In genomic region chr2:15038705-15039104, GRCm38 (mm10) we compare ENCODE assay signal across 14 mouse cellular contexts. TPM values are rescaled to one million over a fixed set of nuclear protein-coding genes. Genes with fewer than 3 reads are reported as not detected.
DNase-seq lines count a peak whose midpoint lies in the region; ATAC-seq and TF ChIP-seq lines count a peak whose summit lies in the region.
"Had no signal": no experiment of that assay in that cellular context is flagged by ENCODE, and none has a peak within 500 bp of the region (broad histone marks: within the 10 kb centered on the region; RNA-seq: fewer than 3 reads in every experiment).

No protein-coding gene starts in this region.

- H3K9me3 ChIP-seq in heart, embryonic 10.5 days, result no peaks in the 10 kb centered on the region
- H3K9me3 ChIP-seq in heart, postnatal 0 days (replicated peaks; ENCODE audit: control insufficient read depth, low read length), result no peaks in the 10 kb centered on the region
- no peaks in the 10 kb centered on the region for H3K9me3 ChIP-seq in kidney, postnatal 0 days (replicated peaks; ENCODE audit: low read length)
- H3K9me3 ChIP-seq: G1E; liver, embryonic 15.5 days had no signal

- H3K4me3 ChIP-seq in heart, embryonic 10.5 days, result no peak overlapping the region
- H3K4me3 ChIP-seq in heart, postnatal 0 days (ENCODE audit: low read depth, low read length), result no peak overlapping the region
- no peak overlapping the region for H3K4me3 ChIP-seq in kidney, postnatal 0 days (replicated peaks; ENCODE audit: low read depth, low read length)
- H3K4me3 ChIP-seq: liver, embryonic 15.5 days had no signal

- intact Hi-C loops in left cerebral cortex, postnatal 4 days (cut with DNase I), result no loop called here

- DNase-seq in heart, adult 11 months, result peak; percentile 97
- no peak for DNase-seq in heart, embryonic 10.5 days (ENCODE audit: low spot score)
- peak; percentile 23 for DNase-seq in heart, postnatal 0 days (ENCODE audit: low spot score)
- peak; percentile 31 for DNase-seq in kidney, postnatal 0 days (ENCODE audit: low spot score)
- peak; percentile 78 for DNase-seq in lung, postnatal 10 days
- DNase-seq in neural tube, embryonic 10.5 days (ENCODE audit: extremely low spot score, low spot score), result no peak
- no peak for DNase-seq in left cerebral cortex, postnatal 4 days
- DNase-seq in ovary, postnatal 14 days (ENCODE audit: low spot score), result no peak
- DNase-seq: cerebellum, adult 18-20 months; thymus, adult 18-20 months had no signal

- peaks cover 5% of the 10 kb centered on the region; the same call in 1 of the 2 replicates for H3K36me3 ChIP-seq in heart, embryonic 10.5 days
- peaks cover 4% of the 10 kb centered on the region; the same call in 1 of the 2 replicates for H3K36me3 ChIP-seq in heart, postnatal 0 days (replicated peaks; ENCODE audit: control insufficient read depth, insufficient read depth, low read length)
- no peaks in the 10 kb centered on the region for H3K36me3 ChIP-seq in kidney, postnatal 0 days (ENCODE audit: insufficient read depth, low read length)
- H3K36me3 ChIP-seq: liver, embryonic 15.5 days had no signal

- TF ChIP-seq CTCF in heart, postnatal 0 days (IDR thresholded peaks at IDR 0.05; ENCODE audit: low read depth), result no peak
- TF ChIP-seq CTCF in kidney, postnatal 0 days (IDR thresholded peaks at IDR 0.05; ENCODE audit: low read depth), result no peak

- no peak overlapping the region for H3K9ac ChIP-seq in heart, postnatal 0 days (replicated peaks; ENCODE audit: low read depth, low read length)
- H3K9ac ChIP-seq in kidney, postnatal 0 days (ENCODE audit: low read depth, low read length), result no peak overlapping the region
- H3K9ac ChIP-seq: liver, embryonic 15.5 days had no signal

- no peak for TF ChIP-seq EP300 in heart, postnatal 0 days (IDR thresholded peaks at IDR 0.05; ENCODE audit: low read depth)

- 88% methylated on average over 6 of the region's 6 CpGs for WGBS in heart, embryonic 10.5 days
- 63% methylated on average over 6 of the region's 6 CpGs for WGBS in heart, postnatal 0 days
- WGBS in kidney, postnatal 0 days, result 79% methylated on average over 6 of the region's 6 CpGs

- ATAC-seq in heart, postnatal 0 days (ENCODE audit: insufficient read depth, low read depth), result no peak
- no peak for ATAC-seq in kidney, postnatal 0 days (replicated peaks; ENCODE audit: low FRiP score, low read depth)
- ATAC-seq: forebrain, embryonic 14.5 days; inflammation-experienced regulatory T-cells, adult 6 months had no signal

- H3K4me1 ChIP-seq in heart, embryonic 10.5 days, result no peaks in the 10 kb centered on the region
- H3K4me1 ChIP-seq in heart, postnatal 0 days (ENCODE audit: control insufficient read depth, insufficient read depth), result no peaks in the 10 kb centered on the region
- no peaks in the 10 kb centered on the region for H3K4me1 ChIP-seq in kidney, postnatal 0 days (replicated peaks; ENCODE audit: insufficient read depth, low read length)
- H3K4me1 ChIP-seq: liver, embryonic 15.5 days had no signal

- no peaks in the 10 kb centered on the region for H3K27me3 ChIP-seq in heart, embryonic 10.5 days (ENCODE audit: insufficient read depth, poor library complexity, severe bottlenecking)
- H3K27me3 ChIP-seq in heart, postnatal 0 days (ENCODE audit: control insufficient read depth, insufficient read depth, low read length), result no peaks in the 10 kb centered on the region
- no peaks in the 10 kb centered on the region for H3K27me3 ChIP-seq in kidney, postnatal 0 days (ENCODE audit: insufficient read depth, low read length)
- H3K27me3 ChIP-seq: liver, embryonic 15.5 days had no signal

- H3K4me2 ChIP-seq in heart, postnatal 0 days (ENCODE audit: low read depth, low read length), result no peak overlapping the region
- H3K4me2 ChIP-seq in kidney, postnatal 0 days (ENCODE audit: low read length), result no peak overlapping the region
- H3K4me2 ChIP-seq: liver, embryonic 15.5 days had no signal

- H3K27ac ChIP-seq in heart, embryonic 10.5 days, result no peak overlapping the region
- H3K27ac ChIP-seq in heart, postnatal 0 days (ENCODE audit: low read depth), result peak overlapping the region; percentile 69
- H3K27ac ChIP-seq in kidney, postnatal 0 days, result no peak overlapping the region
- H3K27ac ChIP-seq: liver, embryonic 15.5 days had no signal

RNA-seq across cellular contexts. Expression of gene Arl5b, which starts 10.5 kb away (rescaled TPM):
- 23.7 and 32.8 TPM in 2 replicates for polyA plus RNA-seq in heart, embryonic 10.5 days (2016; fragmentation: Nextera tagmentation; extraction: Ambion mirVana)
- 23.9 and 30.2 TPM in 2 replicates for total RNA-seq in heart, postnatal 0 days (2014; rRNA removed; ENCODE audit: low replicate concordance)
- 13.4 and 16.9 TPM in 2 replicates for polyA plus RNA-seq in heart, postnatal 0 days (2015; fragmentation: Nextera tagmentation; extraction: Ambion mirVana)
- polyA plus RNA-seq in kidney, postnatal 0 days (2015; fragmentation: Nextera tagmentation; extraction: Ambion mirVana), result 17.7 and 18.9 TPM in 2 replicates
- total RNA-seq in left cerebral cortex, postnatal 4 days (2021), result 10 to 100 TPM; 45.9 to 47.3 TPM

RNA-seq across cellular contexts. Expression of gene Nsun6, which starts 16.2 kb away (rescaled TPM):
- 6.5 and 8.3 TPM in 2 replicates for polyA plus RNA-seq in heart, embryonic 10.5 days (2016; fragmentation: Nextera tagmentation; extraction: Ambion mirVana)
- 2.0 and 3.5 TPM in 2 replicates for total RNA-seq in heart, postnatal 0 days (2014; rRNA removed; ENCODE audit: low replicate concordance)
- polyA plus RNA-seq in heart, postnatal 0 days (2015; fragmentation: Nextera tagmentation; extraction: Ambion mirVana), result 7.3 and 7.7 TPM in 2 replicates
- polyA plus RNA-seq in kidney, postnatal 0 days (2015; fragmentation: Nextera tagmentation; extraction: Ambion mirVana), result 11.1 and 11.6 TPM in 2 replicates
- 10 to 100 TPM; 15.2 to 17.6 TPM for total RNA-seq in left cerebral cortex, postnatal 4 days (2021)

Comparison
In these comparisons a context has a peak if more than half of its experiments do, and no peak if none do; other contexts are left out.
1. DNase-seq: peak in heart, adult 11 months (single experiment), heart, postnatal 0 days (single experiment), kidney, postnatal 0 days (single experiment) and lung, postnatal 10 days (single experiment); none in heart, embryonic 10.5 days (single experiment), neural tube, embryonic 10.5 days (single experiment), left cerebral cortex, postnatal 4 days (single experiment) and ovary, postnatal 14 days (single experiment).